Mouse (Mus musculus): ENCODE data around the gene Gigyf1.

The Gigyf1 gene

GRCm38 (mm10) chr5:137518436-137518835 lies at the start of gene Gigyf1:
Gene Gigyf1 (plus strand): TSS chr5:137518548.
- DNase-seq (ENCODE audit: low spot score): no peak

GRCm38 (mm10) chr5:137472252-137472904 lies 46.0 kb upstream of the Gigyf1 start:
- DNase-seq (ENCODE audit: low spot score): no peak

- no peak for DNase-seq (ENCODE audit: low spot score)
Observed at GRCm38 (mm10) chr5:137474351-137474750, 44.0 kb upstream of the Gigyf1 start.

- DNase-seq (ENCODE audit: low spot score): no peak
Observed at GRCm38 (mm10) chr5:137476964-137477363, 41.4 kb upstream of the Gigyf1 start, which contains the start of gene Zan. Gene Zan (minus strand): TSS chr5:137477064.

- DNase-seq (ENCODE audit: low spot score): peak; percentile 85
Observed at GRCm38 (mm10) chr5:137481138-137481537, 37.2 kb upstream of the Gigyf1 start.

- DNase-seq (ENCODE audit: low spot score): no peak
Observed at GRCm38 (mm10) chr5:137481897-137482296, 36.5 kb upstream of the Gigyf1 start.

- DNase-seq (ENCODE audit: low spot score): no peak
Observed at GRCm38 (mm10) chr5:137485071-137485850, 33.1 kb upstream of the Gigyf1 start.

GRCm38 (mm10) chr5:137485851-137486155 lies 32.5 kb upstream of the Gigyf1 start:
- no peak for DNase-seq (ENCODE audit: low spot score)

GRCm38 (mm10) chr5:137487616-137488015 lies 30.7 kb upstream of the Gigyf1 start:
- no peak for DNase-seq (ENCODE audit: low spot score)

- DNase-seq (ENCODE audit: low spot score): peak; percentile 57
Observed at GRCm38 (mm10) chr5:137491559-137491958, 26.8 kb upstream of the Gigyf1 start.

GRCm38 (mm10) chr5:137493831-137494230 lies 24.5 kb upstream of the Gigyf1 start:
- DNase-seq (ENCODE audit: low spot score): no peak

GRCm38 (mm10) chr5:137500186-137500585 lies 18.2 kb upstream of the Gigyf1 start:
- no peak for DNase-seq (ENCODE audit: low spot score)

- peak; percentile 100 for DNase-seq (ENCODE audit: low spot score)
Observed at GRCm38 (mm10) chr5:137501709-137502666, 16.4 kb upstream of the Gigyf1 start, which contains the start of gene Pop7. Gene Pop7 (minus strand): TSS chr5:137502518.

- DNase-seq (ENCODE audit: low spot score): peak; percentile 81
Observed at GRCm38 (mm10) chr5:137502667-137503110, 15.7 kb upstream of the Gigyf1 start.

GRCm38 (mm10) chr5:137504041-137504440 lies 14.3 kb upstream of the Gigyf1 start:
- DNase-seq (ENCODE audit: low spot score): no peak

GRCm38 (mm10) chr5:137510014-137510501 lies 8.3 kb upstream of the Gigyf1 start:
- DNase-seq (ENCODE audit: low spot score): peak; percentile 83

GRCm38 (mm10) chr5:137510573-137511390 lies 7.6 kb upstream of the Gigyf1 start:
- DNase-seq (ENCODE audit: low spot score): no peak

- no peak for DNase-seq (ENCODE audit: low spot score)
Observed at GRCm38 (mm10) chr5:137511706-137512105, 6.6 kb upstream of the Gigyf1 start.

GRCm38 (mm10) chr5:137512847-137513794 lies 5.2 kb upstream of the Gigyf1 start:
- no peak for DNase-seq (ENCODE audit: low spot score)
